In the genomic region with DNA sequence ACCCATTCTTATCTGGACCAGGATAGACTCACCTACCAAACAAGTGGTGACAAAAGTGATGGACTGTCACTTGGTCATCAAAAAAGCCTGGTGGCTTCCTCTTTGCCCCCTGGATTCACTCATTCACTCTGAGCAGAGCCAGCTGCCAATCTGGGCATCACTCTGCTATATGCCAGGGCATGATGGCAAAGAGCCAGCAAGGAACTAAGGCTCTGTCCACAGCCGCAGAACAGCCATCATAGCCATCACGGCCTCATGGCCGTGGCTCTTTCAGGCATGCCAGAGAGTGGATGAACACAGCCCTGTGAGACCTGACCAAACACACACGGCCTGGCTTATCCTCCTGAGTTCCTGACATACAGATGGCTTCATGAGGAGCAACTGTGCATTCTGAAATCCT, we compare ENCODE assay signal across 9 mouse cellular contexts. TPM values are rescaled to one million over a fixed set of nuclear protein-coding genes. Genes with fewer than 3 reads are reported as not detected.
DNase-seq lines count a peak whose midpoint lies in the region; ATAC-seq and TF ChIP-seq lines count a peak whose summit lies in the region.
"Had no signal": no experiment of that assay in that cellular context is flagged by ENCODE, and none has a peak within 500 bp of the region (broad histone marks: within the 10 kb centered on the region; RNA-seq: fewer than 3 reads in every experiment).

No protein-coding gene starts in this region.

- peaks cover 4% of the 10 kb centered on the region; the same call in 1 of the 2 replicates for H3K4me1 ChIP-seq in lung, postnatal 0 days (ENCODE audit: insufficient read depth, low read depth, low read length)
- H3K4me1 ChIP-seq in limb, embryonic 15.5 days = peaks cover 36% of the 10 kb centered on the region
- H3K4me1 ChIP-seq in stomach, postnatal 0 days (replicated peaks; ENCODE audit: control insufficient read depth, insufficient read depth) = peaks cover 6% of the 10 kb centered on the region

- no peak for TF ChIP-seq CTCF in lung, postnatal 0 days (IDR thresholded peaks at IDR 0.05)
- no peak for TF ChIP-seq CTCF in stomach, postnatal 0 days (IDR thresholded peaks at IDR 0.05; ENCODE audit: low read depth)

- H3K9ac ChIP-seq in lung, postnatal 0 days (replicated peaks; ENCODE audit: low read depth) = no peak overlapping the region
- no peak overlapping the region for H3K9ac ChIP-seq in limb, embryonic 15.5 days
- peak overlapping the region; percentile 41; the same call in 1 of the 2 replicates for H3K9ac ChIP-seq in stomach, postnatal 0 days (ENCODE audit: low read length)

- H3K4me2 ChIP-seq in lung, postnatal 0 days (replicated peaks; ENCODE audit: low read depth, low read length) = peak overlapping the region; percentile 91
- H3K4me2 ChIP-seq in limb, embryonic 15.5 days = peak overlapping the region; percentile 84
- peak overlapping the region; percentile 83 for H3K4me2 ChIP-seq in stomach, postnatal 0 days (replicated peaks; ENCODE audit: low read depth)

- no peak for ATAC-seq in lung, postnatal 0 days
- no peak for ATAC-seq in limb, embryonic 15.5 days (ENCODE audit: insufficient number of reproducible peaks, low FRiP score, low TSS enrichment, low read depth)
- ATAC-seq in stomach, postnatal 0 days (ENCODE audit: low FRiP score, low TSS enrichment) = no peak
- no peak for ATAC-seq in inflammation-experienced regulatory T-cells, adult 6 months

- H3K27me3 ChIP-seq in lung, postnatal 0 days (replicated peaks; ENCODE audit: insufficient read depth, low read length) = no peaks in the 10 kb centered on the region
- no peaks in the 10 kb centered on the region for H3K27me3 ChIP-seq in limb, embryonic 15.5 days
- H3K27me3 ChIP-seq in stomach, postnatal 0 days (ENCODE audit: control insufficient read depth, insufficient read depth, low read length) = no peaks in the 10 kb centered on the region

- WGBS in lung, postnatal 0 days = 65% methylated on average over 4 of the region's 4 CpGs
- WGBS in limb, embryonic 15.5 days = 90% methylated on average over 4 of the region's 4 CpGs
- 73% methylated on average over 4 of the region's 4 CpGs for WGBS in stomach, postnatal 0 days

- DNase-seq in cerebellum, postnatal 10 days = peak; percentile 70
- no peak for DNase-seq in cerebellum, adult 11 months
- DNase-seq in lung, postnatal 0 days (ENCODE audit: low spot score) = no peak
- no peak for DNase-seq in lung, postnatal 25 days (ENCODE audit: low spot score)
- DNase-seq in stomach, postnatal 0 days (ENCODE audit: low spot score) = peak; percentile 48
- no peak for DNase-seq in ovary, postnatal 36 days (ENCODE audit: low spot score)
- DNase-seq: heart, adult 18-20 months had no signal

- no peaks in the 10 kb centered on the region for H3K36me3 ChIP-seq in lung, postnatal 0 days (ENCODE audit: insufficient read depth, low read length)
- peaks cover 46% of the 10 kb centered on the region for H3K36me3 ChIP-seq in limb, embryonic 15.5 days
- peaks cover 2% of the 10 kb centered on the region; the same call in 1 of the 2 replicates for H3K36me3 ChIP-seq in stomach, postnatal 0 days (ENCODE audit: control insufficient read depth, insufficient read depth, low read length)

- no peak overlapping the region for H3K4me3 ChIP-seq in lung, postnatal 0 days (ENCODE audit: low read depth, low read length)
- no peak overlapping the region for H3K4me3 ChIP-seq in limb, embryonic 15.5 days
- H3K4me3 ChIP-seq in stomach, postnatal 0 days (ENCODE audit: low read depth, low read length) = 0 out of 2 replicates have a peak overlapping the region, but pooled peaks have one; percentile 75

- no peak for TF ChIP-seq EP300 in lung, postnatal 0 days (IDR thresholded peaks at IDR 0.05)
- TF ChIP-seq EP300 in stomach, postnatal 0 days (optimal IDR thresholded peaks at IDR 0.05) = no peak

- H3K27ac ChIP-seq in lung, postnatal 0 days (ENCODE audit: low read length) = no peak overlapping the region
- H3K27ac ChIP-seq in limb, embryonic 15.5 days = no peak overlapping the region
- H3K27ac ChIP-seq in stomach, postnatal 0 days (replicated peaks) = no peak overlapping the region

- H3K9me3 ChIP-seq in lung, postnatal 0 days (ENCODE audit: low read length) = no peaks in the 10 kb centered on the region
- no peaks in the 10 kb centered on the region for H3K9me3 ChIP-seq in limb, embryonic 15.5 days
- H3K9me3 ChIP-seq in stomach, postnatal 0 days (ENCODE audit: control insufficient read depth, low read length) = no peaks in the 10 kb centered on the region

RNA-seq across cellular contexts. Expression of gene Med25, which starts 1.8 kb away (rescaled TPM):
- polyA plus RNA-seq in lung, postnatal 0 days (2015; fragmentation: Nextera tagmentation; extraction: Ambion mirVana) = 54.2 and 62.5 TPM in 2 replicates
- 103 and 109 TPM in 2 replicates for polyA plus RNA-seq in limb, embryonic 15.5 days (2015; fragmentation: Nextera tagmentation; extraction: Ambion mirVana)
- 64.4 and 75.3 TPM in 2 replicates for polyA plus RNA-seq in stomach, postnatal 0 days (2015; fragmentation: Nextera tagmentation; extraction: Ambion mirVana)
- polyA plus RNA-seq in inflammation-experienced regulatory T-cells, adult 6 months (2017; shearing (Covaris generic)) = 10 to 100 TPM in 2 of 3 experiments, 1 to 10 TPM in 1; 7.1 to 14.1 (median 11.1) TPM

RNA-seq across cellular contexts. Expression of gene Fuz, which starts 5.1 kb away (rescaled TPM):
- polyA plus RNA-seq in lung, postnatal 0 days (2015; fragmentation: Nextera tagmentation; extraction: Ambion mirVana) = 15.1 and 18.3 TPM in 2 replicates
- polyA plus RNA-seq in limb, embryonic 15.5 days (2015; fragmentation: Nextera tagmentation; extraction: Ambion mirVana) = 22.8 and 24.2 TPM in 2 replicates
- polyA plus RNA-seq in stomach, postnatal 0 days (2015; fragmentation: Nextera tagmentation; extraction: Ambion mirVana) = 13.1 and 15.6 TPM in 2 replicates
- 10 to 100 TPM in 2 of 3 experiments, 1 to 10 TPM in 1; 8.0 to 15.3 (median 11.0) TPM for polyA plus RNA-seq in inflammation-experienced regulatory T-cells, adult 6 months (2017; shearing (Covaris generic))

RNA-seq across cellular contexts. Expression of gene Ptov1, which starts 21.1 kb away (rescaled TPM):
- polyA plus RNA-seq in lung, postnatal 0 days (2015; fragmentation: Nextera tagmentation; extraction: Ambion mirVana) = 276 and 288 TPM in 2 replicates
- 286 and 373 TPM in 2 replicates for polyA plus RNA-seq in limb, embryonic 15.5 days (2015; fragmentation: Nextera tagmentation; extraction: Ambion mirVana)
- polyA plus RNA-seq in stomach, postnatal 0 days (2015; fragmentation: Nextera tagmentation; extraction: Ambion mirVana) = 159 and 179 TPM in 2 replicates
- polyA plus RNA-seq in inflammation-experienced regulatory T-cells, adult 6 months (2017; shearing (Covaris generic)) = 1 to 10 TPM; 1.9 to 5.6 (median 3.2) TPM

RNA-seq across cellular contexts. Expression of gene Pnkp, which starts 33.8 kb away (rescaled TPM):
- polyA plus RNA-seq in lung, postnatal 0 days (2015; fragmentation: Nextera tagmentation; extraction: Ambion mirVana) = 39.7 and 41.3 TPM in 2 replicates
- 29.7 and 29.8 TPM in 2 replicates for polyA plus RNA-seq in limb, embryonic 15.5 days (2015; fragmentation: Nextera tagmentation; extraction: Ambion mirVana)
- polyA plus RNA-seq in stomach, postnatal 0 days (2015; fragmentation: Nextera tagmentation; extraction: Ambion mirVana) = 23.5 and 25.7 TPM in 2 replicates
- 10 to 100 TPM; 43.2 to 49.7 (median 46.8) TPM for polyA plus RNA-seq in inflammation-experienced regulatory T-cells, adult 6 months (2017; shearing (Covaris generic))

RNA-seq across cellular contexts. Expression of gene Ap2a1, which starts 38.6 kb away (rescaled TPM):
- 36.1 and 39.4 TPM in 2 replicates for polyA plus RNA-seq in lung, postnatal 0 days (2015; fragmentation: Nextera tagmentation; extraction: Ambion mirVana)
- 68.8 and 71.9 TPM in 2 replicates for polyA plus RNA-seq in limb, embryonic 15.5 days (2015; fragmentation: Nextera tagmentation; extraction: Ambion mirVana)
- polyA plus RNA-seq in stomach, postnatal 0 days (2015; fragmentation: Nextera tagmentation; extraction: Ambion mirVana) = 29.3 and 33.9 TPM in 2 replicates
- 10 to 100 TPM in 1 of 3 experiments, 1 to 10 TPM in 2; 6.1 to 12.1 (median 7.1) TPM for polyA plus RNA-seq in inflammation-experienced regulatory T-cells, adult 6 months (2017; shearing (Covaris generic))

Comparison
In these comparisons a context has a peak if more than half of its experiments do, and no peak if none do; other contexts are left out.
1. DNase-seq: peak in cerebellum, postnatal 10 days (2 of 2) and stomach, postnatal 0 days (single experiment); none in cerebellum, adult 11 months (single experiment), lung, postnatal 0 days (single experiment), lung, postnatal 25 days (single experiment) and ovary, postnatal 36 days (single experiment).
2. RNA of gene Ptov1, which starts 21.1 kb away (polyA plus RNA-seq): 286 to 373 TPM in limb, embryonic 15.5 days, 276 to 288 TPM in lung, postnatal 0 days and 159 to 179 TPM in stomach, postnatal 0 days; 1.9 to 5.6 TPM in inflammation-experienced regulatory T-cells, adult 6 months; every median in the first group is over 10 times any median in the second.
3. Peak in every context shown above with its lines, with median percentiles within 50 percentile points of each other: H3K4me2 ChIP-seq.